Comparison of ENCODE assay signal across 23 mouse cellular contexts in genomic region chr2:79651701-79652100, GRCm38 (mm10). TPM values are rescaled to one million over a fixed set of nuclear protein-coding genes. Genes with fewer than 3 reads are reported as not detected.
A peak's percentile ranks its signal among the peaks of the same experiment; 100 is the strongest.
DNase-seq lines count a peak whose midpoint lies in the region; ATAC-seq lines count a peak whose summit lies in the region.
"Had no signal": no experiment of that assay in that cellular context is flagged by ENCODE, and none has a peak within 500 bp of the region (broad histone marks: within the 10 kb centered on the region; RNA-seq: fewer than 3 reads in every experiment).

No protein-coding gene starts in this region.

- DNase-seq in kidney, adult 8-10 months: peak; percentile 58 to 78
- DNase-seq in kidney, postnatal 10 days: no peak
- DNase-seq in kidney, adult 9 months: peak; percentile 84
- peak; percentile 44 to 76 for DNase-seq in kidney, postnatal 36 days
- DNase-seq in urinary bladder, postnatal 36 days (ENCODE audit: low spot score in 2 of 2): no peak
- DNase-seq in cerebellum, adult 9-10 months: no peak
- DNase-seq: adrenal gland, adult 8-10 months; adrenal gland, postnatal 36 days; B cell, adult 2 months; cerebellum, adult 2 months; cerebellum, postnatal 14 days; embryo, embryonic 11 days; gastrocnemius, adult 2 months; gastrocnemius, postnatal 25 days had no signal

- 25% methylated on average over 3 of the region's 3 CpGs for WGBS in kidney, embryonic 16.5 days

- H3K27me3 ChIP-seq in kidney, embryonic 16.5 days (ENCODE audit: insufficient read depth, low read length): no peaks in the 10 kb centered on the region
- H3K27me3 ChIP-seq: embryonic facial prominence, embryonic 15.5 days; heart, embryonic 12.5 days had no signal

- H3K36me3 ChIP-seq in kidney, embryonic 16.5 days (ENCODE audit: insufficient read depth, low read length): peaks cover 24% of the 10 kb centered on the region
- H3K36me3 ChIP-seq: forebrain, embryonic 10.5 days had no signal

- peaks cover 23% of the 10 kb centered on the region for H3K4me1 ChIP-seq in kidney, embryonic 16.5 days (ENCODE audit: insufficient read depth, low read length)

- H3K27ac ChIP-seq in kidney, embryonic 16.5 days (ENCODE audit: low read length): peak overlapping the region; percentile 74; the same call in 1 of the 2 replicates
- H3K27ac ChIP-seq: embryonic facial prominence, embryonic 15.5 days; forebrain, embryonic 10.5 days; gastrocnemius, adult 2 months had no signal

- H3K4me2 ChIP-seq in kidney, embryonic 16.5 days (replicated peaks; ENCODE audit: low read depth, low read length): no peak overlapping the region
- H3K4me2 ChIP-seq: embryonic facial prominence, embryonic 15.5 days; heart, embryonic 12.5 days had no signal

- no peaks in the 10 kb centered on the region for H3K9me3 ChIP-seq in kidney, embryonic 16.5 days (ENCODE audit: low read length)
- H3K9me3 ChIP-seq: embryonic facial prominence, embryonic 15.5 days; forebrain, embryonic 10.5 days; G1E; heart, embryonic 12.5 days had no signal

- no peak overlapping the region for H3K9ac ChIP-seq in kidney, embryonic 16.5 days (replicated peaks; ENCODE audit: low read length)
- H3K9ac ChIP-seq: embryonic facial prominence, embryonic 15.5 days; heart, embryonic 12.5 days had no signal

- no peak overlapping the region for H3K4me3 ChIP-seq in kidney, embryonic 16.5 days (ENCODE audit: low read length)
- H3K4me3 ChIP-seq: embryonic facial prominence, embryonic 15.5 days; erythroblast, embryonic 14.5 days; forebrain, embryonic 10.5 days; gastrocnemius, adult 2 months; heart, embryonic 12.5 days had no signal

- peak; percentile 49; the same call in 1 of the 2 replicates for ATAC-seq in kidney, embryonic 16.5 days (ENCODE audit: low FRiP score, low TSS enrichment)
- ATAC-seq: CD4-positive, CD25-positive, alpha-beta regulatory T cell, adult 4 months; forebrain, embryonic 14.5 days had no signal

RNA-seq across cellular contexts. Expression of gene Itprid2, which starts 16.5 kb away (rescaled TPM):
- 22.5 and 22.6 TPM in 2 replicates for polyA plus RNA-seq in kidney, embryonic 16.5 days (2015; fragmentation: Nextera tagmentation; extraction: Ambion mirVana)

RNA-seq across cellular contexts. Expression of gene Ppp1r1c, which starts 55.9 kb away (rescaled TPM):
- not detected in 2 replicates for polyA plus RNA-seq in kidney, embryonic 16.5 days (2015; fragmentation: Nextera tagmentation; extraction: Ambion mirVana)
- polyA plus RNA-seq: erythroblast, embryonic 14.5 days; forebrain, embryonic 10.5 days; G1E; heart, embryonic 16.5 days had no signal

Comparison
In these comparisons a context has a peak if more than half of its experiments do, and no peak if none do; other contexts are left out.
1. DNase-seq: peak in kidney, adult 8-10 months (2 of 2), kidney, adult 9 months (single experiment) and kidney, postnatal 36 days (2 of 2); none in kidney, postnatal 10 days (single experiment), urinary bladder, postnatal 36 days (0 of 2) and cerebellum, adult 9-10 months (single experiment).